Mouse (Mus musculus) E14TG2a.4 (cell line): ENCODE data around the gene Parp3.

Experiments
- CTCF ChIP-seq: conservative IDR thresholded peaks from 2 replicates; pipeline ENCODE4 v1.5.1; 2014; ENCODE audit warnings: low read length
- NANOG ChIP-seq: IDR thresholded peaks from 2 replicates; pipeline ENCODE4 v1.6.1; 2014; ENCODE audit warnings: borderline replicate concordance, low read length, mixed read lengths

DNA sequence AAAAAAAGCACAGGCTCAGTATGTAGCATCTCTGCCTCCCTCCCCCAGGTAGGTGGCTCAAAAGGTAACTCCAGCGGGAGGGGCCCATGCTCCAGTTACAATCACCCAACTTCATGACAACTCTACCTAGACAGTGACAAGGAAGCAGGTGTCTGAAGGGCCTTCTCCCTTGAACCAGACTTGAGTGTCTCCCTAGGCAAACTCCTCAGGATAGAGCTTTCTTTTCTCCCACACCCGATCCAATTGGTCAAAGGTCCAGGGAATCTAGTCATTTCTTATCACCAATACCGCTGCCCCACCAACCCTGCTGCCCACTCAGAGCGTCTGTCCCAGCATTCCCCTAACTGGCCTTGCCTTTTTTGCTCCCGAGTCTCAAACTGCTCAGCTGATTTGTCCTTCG is 10.0 kb downstream of the Parp3 start:
- TF ChIP-seq CTCF (no peak), NANOG (no peak)
